Mouse (Mus musculus) G1E (cell line): ENCODE measurements at regions not wholly inside any gene's neighbourhood (a gene's known extent, or its start where the extent isn't known, plus 50 kb on each side); places are given as distances from the start of the nearest gene placed in this dataset.

Experiments used
- CTCF ChIP-seq: IDR thresholded peaks from 2 replicates; pipeline ENCODE4 v1.5.1; 2012; ENCODE audit warnings: low read depth, low read length, inconsistent platforms, mixed read lengths
- GATA1 ChIP-seq: IDR thresholded peaks from 2 replicates; pipeline ENCODE4 v1.6.1; 2012; ENCODE audit warnings: borderline replicate concordance, low read length, inconsistent platforms, mixed read lengths

- TF ChIP-seq CTCF (no peak), GATA1 (no peak)
These were observed 91.5 kb upstream of the Cdkn2b start for GRCm38 (mm10) chr4:89402324-89402723.
